Mouse (Mus musculus): Measurements from ENCODE around the gene Depdc5. TPM values are rescaled to one million over a fixed set of nuclear protein-coding genes. Genes with fewer than 3 reads are reported as not detected.

Gene Depdc5
- polyA plus RNA-seq, 1 experiment from 2014 or later: 23.8 TPM

- Histone ChIP-seq H3K4me3 (ENCODE audit: low read length) (no peak overlapping the region), H3K4me2 (ENCODE audit: low read depth, low read length) (no peak overlapping the region), H3K36me3 (ENCODE audit: control insufficient read depth, insufficient read depth, low read length) (no peaks in the 10 kb centered on the region), H3K9me3 (ENCODE audit: control insufficient read depth, low read length) (no peaks in the 10 kb centered on the region), H3K9ac (ENCODE audit: low read length) (no peak overlapping the region), H3K27ac (ENCODE audit: low read length) (no peak overlapping the region), H3K4me1 (replicated peaks; ENCODE audit: control insufficient read depth, insufficient read depth, low read length) (no peaks in the 10 kb centered on the region), H3K27me3 (ENCODE audit: control insufficient read depth, insufficient read depth, low read depth, low read length) (no peaks in the 10 kb centered on the region)
- no peak for ATAC-seq (ENCODE audit: low read depth)
- WGBS: 52% methylated on average over 6 of the region's 6 CpGs
These were observed 140.0 kb downstream of the Depdc5 start for GRCm38 (mm10) chr5:33003500-33003899.

- Histone ChIP-seq H3K4me3 (ENCODE audit: low read length) (no peak overlapping the region), H3K4me2 (ENCODE audit: low read depth, low read length) (no peak overlapping the region), H3K36me3 (ENCODE audit: control insufficient read depth, insufficient read depth, low read length) (no peaks in the 10 kb centered on the region), H3K27me3 (ENCODE audit: control insufficient read depth, insufficient read depth, low read depth, low read length) (no peaks in the 10 kb centered on the region), H3K27ac (ENCODE audit: low read length) (no peak overlapping the region), H3K9ac (ENCODE audit: low read length) (no peak overlapping the region), H3K9me3 (ENCODE audit: control insufficient read depth, low read length) (no peaks in the 10 kb centered on the region), H3K4me1 (replicated peaks; ENCODE audit: control insufficient read depth, insufficient read depth, low read length) (no peaks in the 10 kb centered on the region)
- ATAC-seq (ENCODE audit: low read depth): no peak
- 53% methylated on average over 4 of the region's 4 CpGs for WGBS
These were observed 140.6 kb downstream of the Depdc5 start for GRCm38 (mm10) chr5:33004110-33004509.

- H3K4me1 ChIP-seq (replicated peaks; ENCODE audit: control insufficient read depth, insufficient read depth, low read length): no peaks in the 10 kb centered on the region
- no peaks in the 10 kb centered on the region for H3K27me3 ChIP-seq (ENCODE audit: control insufficient read depth, insufficient read depth, low read depth, low read length)
- ATAC-seq (ENCODE audit: low read depth): no peak
- no peak overlapping the region for H3K9ac ChIP-seq (ENCODE audit: low read length)
- H3K4me3 ChIP-seq (ENCODE audit: low read length): no peak overlapping the region
- H3K9me3 ChIP-seq (ENCODE audit: control insufficient read depth, low read length): no peaks in the 10 kb centered on the region
- no peak overlapping the region for H3K27ac ChIP-seq (ENCODE audit: low read length)
- WGBS: 65% methylated on average over 11 of the region's 11 CpGs
- no peak overlapping the region for H3K4me2 ChIP-seq (ENCODE audit: low read depth, low read length)
- no peaks in the 10 kb centered on the region for H3K36me3 ChIP-seq (ENCODE audit: control insufficient read depth, insufficient read depth, low read length)
These were observed 142.1 kb downstream of the Depdc5 start for GRCm38 (mm10) chr5:33005442-33006145.

- no peak overlapping the region for H3K9ac ChIP-seq (ENCODE audit: low read length)
- H3K27me3 ChIP-seq (ENCODE audit: control insufficient read depth, insufficient read depth, low read depth, low read length): no peaks in the 10 kb centered on the region
- no peaks in the 10 kb centered on the region for H3K9me3 ChIP-seq (ENCODE audit: control insufficient read depth, low read length)
- WGBS: 33% methylated on average over 8 of the region's 8 CpGs
- no peaks in the 10 kb centered on the region for H3K36me3 ChIP-seq (ENCODE audit: control insufficient read depth, insufficient read depth, low read length)
- H3K4me1 ChIP-seq (replicated peaks; ENCODE audit: control insufficient read depth, insufficient read depth, low read length): no peaks in the 10 kb centered on the region
- no peak overlapping the region for H3K4me2 ChIP-seq (ENCODE audit: low read depth, low read length)
- no peak for ATAC-seq (ENCODE audit: low read depth)
- no peak overlapping the region for H3K27ac ChIP-seq (ENCODE audit: low read length)
- no peak overlapping the region for H3K4me3 ChIP-seq (ENCODE audit: low read length)
These were observed 143.2 kb downstream of the Depdc5 start for GRCm38 (mm10) chr5:33006670-33007069.

GRCm38 (mm10) chr5:33007371-33007770 lies 143.9 kb downstream of the Depdc5 start:
- 65% methylated on average over 4 of the region's 4 CpGs for WGBS
- ATAC-seq (ENCODE audit: low read depth): no peak
- H3K9me3 ChIP-seq (ENCODE audit: control insufficient read depth, low read length): no peaks in the 10 kb centered on the region
- no peak overlapping the region for H3K27ac ChIP-seq (ENCODE audit: low read length)
- no peak overlapping the region for H3K4me2 ChIP-seq (ENCODE audit: low read depth, low read length)
- H3K27me3 ChIP-seq (ENCODE audit: control insufficient read depth, insufficient read depth, low read depth, low read length): no peaks in the 10 kb centered on the region
- no peak overlapping the region for H3K9ac ChIP-seq (ENCODE audit: low read length)
- H3K36me3 ChIP-seq (ENCODE audit: control insufficient read depth, insufficient read depth, low read length): no peaks in the 10 kb centered on the region
- no peaks in the 10 kb centered on the region for H3K4me1 ChIP-seq (replicated peaks; ENCODE audit: control insufficient read depth, insufficient read depth, low read length)
- no peak overlapping the region for H3K4me3 ChIP-seq (ENCODE audit: low read length)

GRCm38 (mm10) chr5:33009301-33009700 lies 145.8 kb downstream of the Depdc5 start:
- H3K4me3 ChIP-seq (ENCODE audit: low read length): no peak overlapping the region
- WGBS: 55% methylated on average over 2 of the region's 2 CpGs

GRCm38 (mm10) chr5:33009818-33010812 lies 146.6 kb downstream of the Depdc5 start:
- Histone ChIP-seq H3K36me3 (ENCODE audit: control insufficient read depth, insufficient read depth, low read length) (no peaks in the 10 kb centered on the region), H3K4me2 (ENCODE audit: low read depth, low read length) (no peak overlapping the region), H3K9ac (ENCODE audit: low read length) (no peak overlapping the region), H3K27me3 (ENCODE audit: control insufficient read depth, insufficient read depth, low read depth, low read length) (no peaks in the 10 kb centered on the region), H3K9me3 (ENCODE audit: control insufficient read depth, low read length) (no peaks in the 10 kb centered on the region), H3K4me1 (replicated peaks; ENCODE audit: control insufficient read depth, insufficient read depth, low read length) (no peaks in the 10 kb centered on the region), H3K4me3 (ENCODE audit: low read length) (no peak overlapping the region), H3K27ac (ENCODE audit: low read length) (no peak overlapping the region)
- 72% methylated on average over 14 of the region's 14 CpGs for WGBS
- ATAC-seq (ENCODE audit: low read depth): no peak

More at GRCm38 (mm10) chr5:33009301-33009700, 145.8 kb downstream of the Depdc5 start:
- Histone ChIP-seq H3K36me3 (ENCODE audit: control insufficient read depth, insufficient read depth, low read length) (no peaks in the 10 kb centered on the region), H3K27ac (ENCODE audit: low read length) (no peak overlapping the region), H3K4me2 (ENCODE audit: low read depth, low read length) (no peak overlapping the region), H3K27me3 (ENCODE audit: control insufficient read depth, insufficient read depth, low read depth, low read length) (no peaks in the 10 kb centered on the region), H3K9me3 (ENCODE audit: control insufficient read depth, low read length) (no peaks in the 10 kb centered on the region), H3K4me1 (replicated peaks; ENCODE audit: control insufficient read depth, insufficient read depth, low read length) (no peaks in the 10 kb centered on the region), H3K9ac (ENCODE audit: low read length) (no peak overlapping the region)
- no peak for ATAC-seq (ENCODE audit: low read depth)

- no peak overlapping the region for H3K9ac ChIP-seq (ENCODE audit: low read length)
- no peak for ATAC-seq (ENCODE audit: low read depth)
- H3K36me3 ChIP-seq (ENCODE audit: control insufficient read depth, insufficient read depth, low read length): no peaks in the 10 kb centered on the region
- no peaks in the 10 kb centered on the region for H3K27me3 ChIP-seq (ENCODE audit: control insufficient read depth, insufficient read depth, low read depth, low read length)
- no peak overlapping the region for H3K4me3 ChIP-seq (ENCODE audit: low read length)
- no peak overlapping the region for H3K27ac ChIP-seq (ENCODE audit: low read length)
- H3K9me3 ChIP-seq (ENCODE audit: control insufficient read depth, low read length): no peaks in the 10 kb centered on the region
- 45% methylated on average over 15 of the region's 15 CpGs for WGBS
- H3K4me2 ChIP-seq (ENCODE audit: low read depth, low read length): no peak overlapping the region
- no peaks in the 10 kb centered on the region for H3K4me1 ChIP-seq (replicated peaks; ENCODE audit: control insufficient read depth, insufficient read depth, low read length)
These were observed 147.9 kb downstream of the Depdc5 start for GRCm38 (mm10) chr5:33011132-33012106.
